Mouse (Mus musculus) thymus, postnatal 4 days (tissue): Measurements from ENCODE around the gene Scn1a.

Experiments
- DNase-seq: peaks from one replicate; pipeline ENCODE4 v3.0.0; 2021

The Scn1a gene

DNA sequence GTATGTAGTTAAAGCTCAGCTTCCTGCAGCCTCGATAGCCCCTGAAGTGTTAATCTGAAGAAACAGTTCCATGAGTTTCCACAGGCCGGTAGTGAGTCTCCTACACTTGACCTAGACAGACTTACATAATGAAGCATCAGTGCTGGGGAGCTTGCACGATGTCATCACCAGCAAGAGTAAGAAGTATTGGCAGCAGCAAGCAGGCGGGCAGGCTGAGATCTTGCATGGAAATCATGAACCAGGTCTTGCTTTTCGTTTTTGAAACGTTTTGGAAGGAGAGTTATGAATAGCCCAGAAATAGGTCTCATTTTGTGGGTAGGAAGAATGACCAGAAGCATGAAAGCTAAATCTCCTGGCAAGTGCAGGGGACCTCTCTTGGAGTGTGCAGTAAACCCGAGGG, at the start of gene Scn1a:
Gene Scn1a (minus strand): TSS at position 130 of the 400 bp plus-strand sequence.
- no peak for DNase-seq

- no peak for DNase-seq
Measured at GRCm38 (mm10) chr2:66478395-66478794, 37.8 kb upstream of the Scn1a start.

DNA sequence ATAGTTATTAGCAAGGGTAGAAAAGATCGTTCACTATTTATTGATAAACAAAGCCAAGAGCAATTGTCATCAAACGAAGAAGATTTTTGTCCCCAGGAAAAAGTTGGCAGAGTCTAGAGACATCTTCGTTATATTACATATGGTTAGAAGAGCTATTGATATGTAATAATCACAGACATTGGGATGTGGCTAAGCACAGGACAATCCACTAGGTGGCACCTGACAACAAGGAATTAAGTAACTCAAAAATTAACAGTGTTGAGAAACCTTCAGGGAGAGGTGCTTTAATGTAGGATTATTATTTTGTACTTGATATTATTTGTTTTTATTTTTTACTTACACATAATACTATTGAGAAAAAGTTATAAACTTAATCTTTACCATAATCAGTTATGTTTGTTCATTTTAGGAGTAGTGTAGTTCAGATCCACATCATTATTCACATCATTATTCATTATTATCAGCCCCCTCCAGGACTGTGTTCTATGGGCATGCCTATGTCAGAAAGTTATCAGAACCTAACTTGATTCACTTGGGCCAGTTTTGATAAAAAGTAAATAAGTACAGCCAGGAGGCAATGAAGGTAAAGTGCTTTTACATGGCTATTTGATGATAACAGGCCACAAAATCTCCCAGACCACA, 32.7 kb upstream of the Scn1a start:
- DNase-seq: no peak

GRCm38 (mm10) chr2:66465484-66465883, 24.8 kb upstream of the Scn1a start:
- DNase-seq: no peak

- no peak for DNase-seq
Measured at GRCm38 (mm10) chr2:66464874-66465458, 24.3 kb upstream of the Scn1a start.

- no peak for DNase-seq
Measured at GRCm38 (mm10) chr2:66463916-66464315, 23.3 kb upstream of the Scn1a start.

GRCm38 (mm10) chr2:66462458-66462857, 21.8 kb upstream of the Scn1a start:
- DNase-seq: no peak

GRCm38 (mm10) chr2:66439764-66440471, 722 bp downstream of the Scn1a start:
- DNase-seq: no peak

GRCm38 (mm10) chr2:66436286-66436685, 4.4 kb downstream of the Scn1a start:
- no peak for DNase-seq

GRCm38 (mm10) chr2:66409740-66410290, 30.8 kb downstream of the Scn1a start:
- DNase-seq: peak; percentile 9

- no peak for DNase-seq
Measured at GRCm38 (mm10) chr2:66408899-66409739, 31.5 kb downstream of the Scn1a start.

DNA sequence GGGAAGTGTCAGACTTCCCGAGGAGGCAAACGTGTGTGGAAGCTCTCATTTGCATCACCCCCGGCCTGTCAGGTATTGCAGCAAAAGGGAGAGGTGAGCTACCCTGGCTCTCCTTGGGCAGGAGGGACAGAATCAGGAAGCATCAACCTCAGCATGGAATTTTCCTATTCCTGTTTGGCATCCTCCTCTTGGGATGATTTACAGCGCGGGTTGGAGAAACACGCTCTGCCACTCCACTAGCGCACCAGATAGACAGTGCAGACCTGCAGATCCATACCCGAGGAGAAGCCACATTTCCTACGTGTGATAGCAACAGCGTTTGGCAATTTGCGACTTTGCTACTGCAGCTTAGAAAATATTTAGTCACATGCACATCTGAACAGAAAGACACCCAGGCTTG, 32.2 kb downstream of the Scn1a start:
- no peak for DNase-seq

DNA sequence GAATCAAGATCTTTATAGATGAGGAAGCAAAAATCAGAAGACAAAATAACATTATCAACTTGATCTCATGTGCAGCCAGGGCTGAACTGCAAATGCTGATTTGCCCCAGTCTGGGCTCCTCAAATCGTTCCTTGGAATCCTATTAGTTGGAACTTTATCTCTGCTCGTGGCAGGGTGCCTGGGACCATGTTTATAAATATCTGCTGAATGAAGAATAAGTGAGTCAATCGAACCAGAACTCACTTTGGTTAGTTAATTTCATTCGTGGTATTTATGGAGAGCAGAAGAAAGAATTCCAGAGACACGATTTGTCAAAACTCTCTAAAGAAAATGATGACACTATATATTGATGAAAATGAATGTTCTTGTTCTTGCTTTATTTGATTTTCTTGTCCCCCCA, 48.1 kb downstream of the Scn1a start:
- no peak for DNase-seq

DNA sequence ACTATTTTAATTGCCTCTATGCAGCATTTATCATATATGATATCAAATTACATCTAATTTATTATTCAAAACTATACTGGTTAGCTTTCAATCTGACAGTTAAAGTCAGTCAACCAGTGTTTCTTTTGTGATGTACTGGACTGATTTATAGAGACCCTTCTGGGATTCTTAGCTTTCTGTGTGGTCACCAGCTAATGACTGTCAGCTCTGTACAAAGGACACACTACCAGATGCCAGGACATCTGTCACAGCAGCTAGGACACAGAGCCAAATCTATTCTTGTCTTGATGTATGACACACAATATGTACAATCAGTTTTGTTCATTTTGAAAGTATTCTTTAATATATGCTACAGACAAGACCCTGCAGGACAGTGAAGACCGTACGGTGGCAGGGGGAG, 72.7 kb downstream of the Scn1a start:
- no peak for DNase-seq

GRCm38 (mm10) chr2:66350590-66350989, 90.0 kb downstream of the Scn1a start:
- no peak for DNase-seq

- DNase-seq: no peak
Measured at GRCm38 (mm10) chr2:66346622-66347021, 94.0 kb downstream of the Scn1a start.

DNA sequence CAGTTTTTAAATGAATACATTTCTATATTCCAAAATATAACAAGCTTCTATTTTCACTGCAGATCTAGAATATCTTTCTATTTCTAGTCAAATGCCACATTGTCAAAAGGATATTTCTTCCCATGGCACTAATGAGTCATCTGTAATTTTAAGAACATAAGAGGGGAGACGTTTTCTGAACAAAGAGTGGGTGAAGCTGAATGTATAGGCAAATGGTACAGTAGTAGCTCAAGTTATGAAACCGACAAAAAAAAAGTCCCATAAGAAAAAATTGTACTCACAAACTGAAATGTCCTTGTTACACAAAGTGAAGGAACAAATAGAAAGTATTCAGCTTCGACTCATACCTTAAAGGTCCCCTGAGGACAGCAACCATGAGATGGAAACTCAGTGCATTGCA, 94.5 kb downstream of the Scn1a start:
- no peak for DNase-seq

DNA sequence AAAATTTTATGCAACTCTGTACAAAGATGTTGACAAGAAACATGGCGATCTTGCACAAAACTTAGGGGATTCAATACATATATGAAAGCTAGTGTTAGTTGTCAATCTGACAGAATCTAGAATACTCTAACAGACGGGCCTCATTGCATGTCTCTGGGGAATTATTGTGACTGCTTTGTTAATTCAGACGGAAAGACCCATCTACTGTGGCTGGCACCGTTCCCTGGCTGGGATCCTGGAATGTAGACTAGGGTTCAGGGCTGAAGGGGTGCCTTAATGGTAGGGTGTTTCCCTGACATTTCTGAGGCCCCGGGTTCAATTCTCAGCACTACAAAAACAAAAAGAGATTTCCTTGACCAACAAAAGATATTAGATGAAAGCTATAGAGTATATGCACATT, 103.2 kb downstream of the Scn1a start:
- no peak for DNase-seq

DNA sequence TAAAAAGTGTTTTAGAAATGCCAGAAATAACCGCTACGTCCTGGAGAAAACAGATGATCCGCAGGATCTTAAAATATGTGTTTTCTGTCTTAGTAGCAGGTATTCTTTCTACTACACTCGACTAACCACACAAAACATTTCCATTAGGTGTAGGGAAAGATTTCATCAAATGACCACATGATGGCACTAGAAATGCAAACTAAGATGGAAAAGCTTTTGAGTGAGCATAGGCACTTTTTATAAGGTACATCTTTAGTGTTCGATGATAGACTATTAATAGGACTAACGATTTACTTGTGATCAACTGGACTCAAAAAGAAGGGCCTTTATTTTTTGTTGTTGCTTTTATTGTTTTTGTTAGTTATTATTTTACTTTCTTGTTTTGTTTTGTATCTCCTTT, 104.2 kb downstream of the Scn1a start:
- DNase-seq: no peak

DNA sequence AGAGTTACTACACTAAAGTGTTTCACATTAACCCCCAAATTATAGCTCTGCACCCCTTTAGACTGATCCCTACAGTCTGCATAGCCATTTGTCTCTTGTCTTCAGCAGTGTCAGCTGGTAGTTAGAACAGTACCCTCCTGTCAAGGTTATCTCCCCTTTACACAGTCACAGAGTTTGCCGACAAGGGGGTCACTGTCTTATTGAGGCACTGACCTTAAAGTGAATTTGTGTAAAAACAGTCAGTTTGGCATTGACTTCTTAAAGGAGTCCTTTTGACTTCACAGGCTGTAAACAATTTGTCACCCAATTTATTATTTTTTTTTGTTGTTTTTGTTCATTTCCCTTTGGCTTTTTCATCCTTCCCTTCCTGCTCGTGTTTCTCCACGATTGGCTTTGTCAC, 168.1 kb downstream of the Scn1a start:
- DNase-seq: no peak

DNA sequence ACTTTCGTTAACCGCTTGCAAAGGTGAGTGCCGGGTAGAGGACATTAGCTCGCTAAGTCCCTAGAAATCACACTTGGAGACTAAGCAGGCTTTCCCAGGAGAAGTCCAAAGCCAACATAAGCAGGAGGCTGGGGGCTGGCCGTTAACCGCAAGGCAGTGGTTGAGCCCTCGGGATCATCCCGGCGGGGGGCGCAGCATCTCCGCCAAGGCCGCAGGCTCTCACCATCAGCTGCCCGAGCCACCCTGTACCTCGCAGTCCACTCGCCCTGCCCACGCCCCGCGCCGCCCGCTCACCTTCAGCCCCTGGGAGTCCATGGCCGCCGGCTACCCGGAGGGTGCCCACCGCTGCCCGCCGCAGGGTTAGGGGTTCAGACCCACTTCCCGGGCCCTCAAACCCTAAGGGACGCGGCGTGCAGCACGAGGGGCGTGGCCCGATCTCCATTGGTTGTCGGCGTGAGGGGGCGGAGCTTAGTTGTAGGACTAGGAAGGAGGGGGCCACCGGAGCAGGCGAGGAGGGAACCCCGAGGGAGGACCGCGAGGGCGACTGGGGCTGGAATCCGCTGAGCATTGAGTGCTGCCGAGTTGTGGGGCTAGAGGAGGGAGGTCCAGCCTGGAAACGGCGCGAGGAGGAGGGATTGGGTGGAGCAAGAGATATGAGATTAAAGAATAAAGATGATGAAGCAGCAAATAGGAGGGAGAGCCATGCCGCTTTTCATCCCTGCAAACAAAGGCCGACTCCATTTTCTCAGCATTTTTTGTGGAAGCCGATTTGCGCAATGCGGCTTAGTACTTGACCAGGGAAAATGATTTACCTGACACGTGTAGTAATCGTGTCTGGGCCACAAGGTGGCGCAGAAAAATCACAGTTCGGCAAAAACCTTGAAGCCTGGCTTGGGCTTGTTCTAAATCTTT, 184.2 kb downstream of the Scn1a start, which contains the start of gene Ttc21b:
Gene Ttc21b (minus strand): TSS at position 398 of the 912 bp plus-strand sequence.
- DNase-seq: peak; percentile 98

- no peak for DNase-seq
Measured at GRCm38 (mm10) chr2:66244013-66244412, 196.6 kb downstream of the Scn1a start.
